ENCODE assay signal across 9 mouse cellular contexts in genomic region chr8:45796331-45796740, GRCm38 (mm10).
A peak's percentile ranks its signal among the peaks of the same experiment; 100 is the strongest.
DNase-seq lines count a peak whose midpoint lies in the region; ATAC-seq and TF ChIP-seq lines count a peak whose summit lies in the region.
"Had no signal": no experiment of that assay in that cellular context is flagged by ENCODE, and none has a peak within 500 bp of the region (broad histone marks: within the 10 kb centered on the region; RNA-seq: fewer than 3 reads in every experiment).

No protein-coding gene starts in this region.

- no peak overlapping the region for H3K4me3 ChIP-seq in gastrocnemius, adult 2 months
- no peak overlapping the region for H3K4me3 ChIP-seq in bone marrow, adult 2 months (replicated peaks; ENCODE audit: control insufficient read depth, low read depth, low read length)
- H3K4me3 ChIP-seq in forebrain, embryonic 13.5 days: no peak overlapping the region
- H3K4me3 ChIP-seq in hindbrain, embryonic 10.5 days: no peak overlapping the region
- no peak overlapping the region for H3K4me3 ChIP-seq in midbrain, embryonic 14.5 days (replicated peaks; ENCODE audit: low read depth, low read length)

- no peaks in the 10 kb centered on the region for H3K4me1 ChIP-seq in bone marrow, adult 2 months (ENCODE audit: control insufficient read depth, insufficient read depth, low read length)
- H3K4me1 ChIP-seq in forebrain, embryonic 13.5 days: no peaks in the 10 kb centered on the region
- H3K4me1 ChIP-seq in hindbrain, embryonic 10.5 days (replicated peaks): no peaks in the 10 kb centered on the region
- no peaks in the 10 kb centered on the region for H3K4me1 ChIP-seq in midbrain, embryonic 14.5 days (ENCODE audit: control insufficient read depth, insufficient read depth, low read length)

- H3K36me3 ChIP-seq in forebrain, embryonic 13.5 days (ENCODE audit: poor library complexity, severe bottlenecking): peaks cover 58% of the 10 kb centered on the region
- peaks cover 42% of the 10 kb centered on the region for H3K36me3 ChIP-seq in hindbrain, embryonic 10.5 days
- H3K36me3 ChIP-seq in midbrain, embryonic 14.5 days (ENCODE audit: control insufficient read depth, insufficient read depth, low read length): peaks cover 55% of the 10 kb centered on the region
- H3K36me3 ChIP-seq: G1E had no signal

- H3K27ac ChIP-seq in gastrocnemius, adult 2 months: no peak overlapping the region
- no peak overlapping the region for H3K27ac ChIP-seq in bone marrow, adult 2 months (ENCODE audit: control insufficient read depth, insufficient read depth, low read depth, low read length, poor library complexity)
- H3K27ac ChIP-seq in forebrain, embryonic 13.5 days: no peak overlapping the region
- H3K27ac ChIP-seq in hindbrain, embryonic 10.5 days: no peak overlapping the region
- H3K27ac ChIP-seq in midbrain, embryonic 14.5 days (replicated peaks; ENCODE audit: low read depth, low read length): 0 out of 2 replicates have a peak overlapping the region, but pooled peaks have one; percentile 8

- H3K9ac ChIP-seq in forebrain, embryonic 13.5 days: no peak overlapping the region
- no peak overlapping the region for H3K9ac ChIP-seq in midbrain, embryonic 14.5 days (replicated peaks; ENCODE audit: low read length)

- peak; percentile 78 for ATAC-seq in forebrain, embryonic 13.5 days
- no peak for ATAC-seq in midbrain, embryonic 14.5 days (ENCODE audit: low FRiP score, low TSS enrichment)

- H3K9me3 ChIP-seq in forebrain, embryonic 13.5 days (replicated peaks): no peaks in the 10 kb centered on the region
- no peaks in the 10 kb centered on the region for H3K9me3 ChIP-seq in hindbrain, embryonic 10.5 days
- no peaks in the 10 kb centered on the region for H3K9me3 ChIP-seq in midbrain, embryonic 14.5 days (ENCODE audit: control insufficient read depth, low read length)
- H3K9me3 ChIP-seq: G1E had no signal

- peak; percentile 46 for DNase-seq in gastrocnemius, adult 2 months
- DNase-seq in gastrocnemius, postnatal 4 days (ENCODE audit: low spot score in 2 of 2): no peak
- peak; percentile 49 for DNase-seq in hindbrain, embryonic 10.5 days (ENCODE audit: low spot score)
- DNase-seq in layer of hippocampus, postnatal 36 days: peak; percentile 72 to 79
- DNase-seq in midbrain, embryonic 14.5 days: peak; percentile 71
- no peak for DNase-seq in spleen, postnatal 10 days (ENCODE audit: low spot score in 2 of 2)

- WGBS in bone marrow, adult 2 months: 57% methylated on average over 11 of the region's 11 CpGs
- 61% methylated on average over 11 of the region's 11 CpGs for WGBS in forebrain, embryonic 13.5 days
- WGBS in hindbrain, embryonic 10.5 days: 69% methylated on average over 11 of the region's 11 CpGs
- 56% methylated on average over 11 of the region's 11 CpGs for WGBS in midbrain, embryonic 14.5 days

- no peaks in the 10 kb centered on the region for H3K27me3 ChIP-seq in forebrain, embryonic 13.5 days
- H3K27me3 ChIP-seq in hindbrain, embryonic 10.5 days (ENCODE audit: insufficient read depth, poor library complexity, severe bottlenecking): no peaks in the 10 kb centered on the region
- no peaks in the 10 kb centered on the region for H3K27me3 ChIP-seq in midbrain, embryonic 14.5 days (ENCODE audit: control insufficient read depth, insufficient read depth, low read length)

- TF ChIP-seq POLR2A in bone marrow, adult 2 months (IDR thresholded peaks at IDR 0.05; ENCODE audit: borderline replicate concordance, control insufficient read depth, low read depth, low read length): no peak

- H3K4me2 ChIP-seq in forebrain, embryonic 13.5 days: no peak overlapping the region
- no peak overlapping the region for H3K4me2 ChIP-seq in midbrain, embryonic 14.5 days (ENCODE audit: low read length)

- TF ChIP-seq CTCF in gastrocnemius, adult 2 months (IDR thresholded peaks at IDR 0.05): peak; percentile 76
- 0 out of 2 replicates have a peak, but pooled peaks have one; percentile 7 for TF ChIP-seq CTCF in bone marrow, adult 2 months (IDR thresholded peaks at IDR 0.05; ENCODE audit: control insufficient read depth, insufficient read depth, low read length)

- intact Hi-C loops in gastrocnemius, adult 2 months (cut with DNase I): loop anchor here (1.0 kb wide), 1 partner anchor 138 kb away; the partner anchor contains the start of gene Ccdc110

Comparison
In these comparisons a context has a peak if more than half of its experiments do, and no peak if none do; other contexts are left out.
1. DNase-seq: peak in gastrocnemius, adult 2 months (single experiment), hindbrain, embryonic 10.5 days (single experiment), layer of hippocampus, postnatal 36 days (2 of 2) and midbrain, embryonic 14.5 days (single experiment); none in gastrocnemius, postnatal 4 days (0 of 2) and spleen, postnatal 10 days (0 of 2).